Mouse (Mus musculus): ENCODE results near the gene Cyp27b1.
A peak's percentile ranks its signal among the peaks of the same experiment; 100 is the strongest.

The Cyp27b1 gene

DNA sequence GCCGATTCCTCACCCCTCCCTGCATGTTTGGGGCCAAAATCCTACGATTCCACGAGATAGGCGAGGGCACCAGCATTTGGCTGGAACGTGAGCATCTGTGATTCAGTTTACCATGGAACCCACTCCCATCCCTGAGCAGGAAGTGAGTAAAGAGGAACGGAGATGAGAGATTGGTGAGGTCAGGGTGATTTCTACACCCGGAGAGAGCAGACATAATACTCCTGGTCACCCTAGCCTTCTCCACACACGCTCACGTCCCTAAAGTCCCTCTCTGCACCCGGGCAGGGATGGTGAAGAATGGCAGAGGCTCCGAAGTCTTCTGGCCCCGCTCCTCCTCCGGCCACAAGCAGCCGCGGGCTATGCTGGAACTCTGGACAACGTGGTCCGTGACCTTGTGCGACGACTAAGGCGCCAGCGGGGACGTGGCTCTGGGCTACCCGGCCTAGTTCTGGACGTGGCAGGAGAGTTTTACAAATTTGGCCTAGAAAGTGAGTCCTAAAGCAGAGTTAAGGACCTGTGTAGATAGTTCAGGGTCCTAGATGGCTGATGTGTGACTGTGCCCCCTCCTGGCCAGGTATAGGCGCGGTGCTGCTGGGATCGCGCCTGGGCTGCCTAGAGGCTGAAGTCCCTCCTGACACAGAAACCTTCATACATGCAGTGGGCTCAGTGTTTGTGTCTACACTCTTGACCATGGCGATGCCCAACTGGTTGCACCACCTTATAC, 1.5 kb downstream of the Cyp27b1 start:
- DNase-seq (ENCODE audit: inconsistent age in 2 of 2, low spot score in 1 of 2) = peak in 1 of 2 experiments; percentile 55

DNA sequence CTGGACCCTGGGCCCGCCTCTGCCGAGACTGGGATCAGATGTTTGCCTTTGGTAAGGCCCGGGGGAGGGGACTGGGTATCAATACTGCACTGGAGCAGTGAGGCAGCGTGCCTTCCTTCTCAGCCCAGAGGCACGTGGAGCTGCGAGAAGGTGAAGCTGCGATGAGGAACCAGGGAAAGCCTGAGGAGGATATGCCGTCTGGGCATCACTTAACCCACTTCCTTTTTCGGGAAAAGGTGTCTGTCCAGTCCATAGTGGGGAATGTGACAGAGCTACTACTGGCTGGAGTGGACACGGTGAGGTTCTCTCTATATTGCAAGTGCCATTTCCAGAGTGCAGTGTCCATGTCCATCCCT, 2.0 kb downstream of the Cyp27b1 start:
- DNase-seq (ENCODE audit: inconsistent age in 2 of 2, low spot score in 1 of 2) = no peak

DNA sequence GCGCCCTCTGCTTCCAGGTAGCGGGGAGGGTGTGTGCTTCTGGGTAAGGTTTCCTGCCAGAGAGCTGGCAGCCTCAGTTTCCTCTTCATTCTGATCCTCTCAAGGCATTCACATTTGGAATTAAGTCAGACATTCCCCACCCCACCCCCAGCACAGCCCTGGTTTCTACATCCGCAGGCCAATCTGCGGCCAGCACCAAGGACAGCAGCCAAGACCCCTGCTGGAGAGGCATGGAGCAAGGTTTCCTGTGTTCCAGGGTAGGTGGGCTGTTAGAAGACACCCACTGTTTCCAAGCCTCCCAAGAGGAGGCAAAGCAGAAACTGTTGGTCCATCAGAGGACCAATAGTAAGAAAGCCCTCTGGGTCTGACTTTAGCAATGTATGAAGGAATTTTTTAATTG, 6.6 kb downstream of the Cyp27b1 start:
- DNase-seq (ENCODE audit: inconsistent age in 2 of 2, low spot score in 1 of 2) = no peak

GRCm38 (mm10) chr10:127055406-127055805, 7.4 kb downstream of the Cyp27b1 start:
- no peak for DNase-seq (ENCODE audit: inconsistent age in 2 of 2, low spot score in 1 of 2)

- no peak for DNase-seq (ENCODE audit: inconsistent age in 2 of 2, low spot score in 1 of 2)
These were observed 8.4 kb downstream of the Cyp27b1 start for GRCm38 (mm10) chr10:127056490-127056889.

GRCm38 (mm10) chr10:127058161-127058560, 10.1 kb downstream of the Cyp27b1 start:
- peak; percentile 82 to 92 for DNase-seq (ENCODE audit: inconsistent age in 2 of 2, low spot score in 1 of 2)

- DNase-seq (ENCODE audit: inconsistent age in 2 of 2, low spot score in 1 of 2) = peak in 1 of 2 experiments; percentile 62
These were observed 10.7 kb downstream of the Cyp27b1 start for GRCm38 (mm10) chr10:127058708-127059107.

GRCm38 (mm10) chr10:127059174-127059967, 11.3 kb downstream of the Cyp27b1 start:
- peak in 1 of 2 experiments; percentile 55 for DNase-seq (ENCODE audit: inconsistent age in 2 of 2, low spot score in 1 of 2)

GRCm38 (mm10) chr10:127059968-127060916, 12.2 kb downstream of the Cyp27b1 start, which contains the start of gene March9:
March9 (minus strand) TSS chr10:127060184.
- peak; percentile 87 to 89 for DNase-seq (ENCODE audit: inconsistent age in 2 of 2, low spot score in 1 of 2)

DNA sequence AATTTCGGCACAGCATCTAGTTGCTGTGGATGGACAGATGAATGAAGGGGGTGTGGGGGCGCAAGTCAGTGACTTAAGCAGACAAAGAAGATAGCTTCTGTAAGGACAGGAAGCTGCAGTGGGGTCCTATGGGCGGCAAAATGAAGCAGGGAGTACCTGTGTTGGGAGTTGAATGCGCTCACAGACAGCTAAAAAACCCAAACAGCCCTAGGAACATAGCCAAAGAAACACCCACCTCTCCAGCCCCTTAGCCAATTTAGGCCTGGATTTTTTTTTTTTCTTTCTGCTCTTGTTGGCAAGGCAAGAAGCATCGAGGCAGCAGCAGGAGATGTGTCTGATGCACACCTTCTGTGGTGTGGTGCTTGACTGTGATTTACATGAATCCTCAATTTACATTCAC, 13.0 kb downstream of the Cyp27b1 start:
- DNase-seq (ENCODE audit: inconsistent age in 2 of 2, low spot score in 1 of 2) = no peak

DNA sequence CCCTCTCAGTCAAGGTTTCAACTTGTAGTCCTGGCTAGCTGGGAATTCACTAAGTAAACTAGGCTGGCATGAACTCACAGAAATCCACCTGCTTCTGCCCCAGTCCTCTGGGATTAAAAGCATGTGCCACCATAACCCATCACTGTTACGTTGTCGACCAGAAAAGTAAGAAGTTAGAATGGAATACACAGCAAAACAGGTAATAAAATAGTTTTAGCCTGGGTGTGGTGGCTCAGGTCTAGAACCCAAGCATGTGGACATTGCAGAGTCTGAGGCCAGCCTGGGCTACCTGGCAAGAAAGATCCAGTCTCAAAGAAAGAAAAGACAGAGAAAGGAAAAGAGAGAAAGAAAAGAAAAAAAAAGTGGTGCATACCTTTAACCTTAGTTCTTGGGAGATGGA, 13.5 kb downstream of the Cyp27b1 start:
- no peak for DNase-seq (ENCODE audit: inconsistent age in 2 of 2, low spot score in 1 of 2)

GRCm38 (mm10) chr10:127062101-127062500, 14.1 kb downstream of the Cyp27b1 start:
- DNase-seq (ENCODE audit: inconsistent age in 2 of 2, low spot score in 1 of 2) = peak in 1 of 2 experiments; percentile 44

- peak in 1 of 2 experiments; percentile 72 for DNase-seq (ENCODE audit: inconsistent age in 2 of 2, low spot score in 1 of 2)
These were observed 14.5 kb downstream of the Cyp27b1 start for GRCm38 (mm10) chr10:127062503-127062902.

DNA sequence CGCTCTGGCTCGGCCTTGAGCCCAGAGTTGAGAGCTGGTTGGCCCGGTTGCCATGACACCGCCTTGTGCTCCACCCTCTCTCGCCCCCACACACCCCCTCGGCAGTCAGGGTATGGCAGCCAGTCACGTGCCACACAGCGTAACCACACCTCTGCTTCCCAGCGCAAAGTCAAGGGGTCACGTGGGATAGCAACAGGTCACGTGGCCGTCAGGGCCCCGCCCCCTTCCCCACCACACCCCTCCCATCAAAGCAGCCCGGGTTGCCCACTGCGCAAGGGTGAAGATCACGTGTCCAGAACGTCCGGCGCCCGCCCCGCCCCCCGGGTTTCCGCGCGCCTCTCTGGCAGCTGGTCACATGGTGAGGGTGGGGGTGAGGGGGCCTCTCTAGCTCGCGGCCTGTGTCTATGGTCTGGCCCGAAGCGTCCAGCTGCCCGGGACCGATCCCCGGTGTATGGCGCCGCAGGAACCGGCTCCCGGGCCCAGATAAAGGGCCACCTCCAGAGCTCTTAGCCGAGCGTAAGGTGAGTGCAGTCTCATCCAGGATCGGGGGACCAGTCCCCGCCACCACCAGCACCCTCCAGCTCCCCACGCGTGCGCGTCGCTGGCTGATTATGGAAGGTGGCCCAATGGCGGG, 15.3 kb downstream of the Cyp27b1 start, which contains the start of gene Cdk4:
Gene Cdk4, plus strand, starts transcription at position 296 of the 634 bp plus-strand sequence.
- peak; percentile 100 for DNase-seq (ENCODE audit: inconsistent age in 2 of 2, low spot score in 1 of 2)

DNA sequence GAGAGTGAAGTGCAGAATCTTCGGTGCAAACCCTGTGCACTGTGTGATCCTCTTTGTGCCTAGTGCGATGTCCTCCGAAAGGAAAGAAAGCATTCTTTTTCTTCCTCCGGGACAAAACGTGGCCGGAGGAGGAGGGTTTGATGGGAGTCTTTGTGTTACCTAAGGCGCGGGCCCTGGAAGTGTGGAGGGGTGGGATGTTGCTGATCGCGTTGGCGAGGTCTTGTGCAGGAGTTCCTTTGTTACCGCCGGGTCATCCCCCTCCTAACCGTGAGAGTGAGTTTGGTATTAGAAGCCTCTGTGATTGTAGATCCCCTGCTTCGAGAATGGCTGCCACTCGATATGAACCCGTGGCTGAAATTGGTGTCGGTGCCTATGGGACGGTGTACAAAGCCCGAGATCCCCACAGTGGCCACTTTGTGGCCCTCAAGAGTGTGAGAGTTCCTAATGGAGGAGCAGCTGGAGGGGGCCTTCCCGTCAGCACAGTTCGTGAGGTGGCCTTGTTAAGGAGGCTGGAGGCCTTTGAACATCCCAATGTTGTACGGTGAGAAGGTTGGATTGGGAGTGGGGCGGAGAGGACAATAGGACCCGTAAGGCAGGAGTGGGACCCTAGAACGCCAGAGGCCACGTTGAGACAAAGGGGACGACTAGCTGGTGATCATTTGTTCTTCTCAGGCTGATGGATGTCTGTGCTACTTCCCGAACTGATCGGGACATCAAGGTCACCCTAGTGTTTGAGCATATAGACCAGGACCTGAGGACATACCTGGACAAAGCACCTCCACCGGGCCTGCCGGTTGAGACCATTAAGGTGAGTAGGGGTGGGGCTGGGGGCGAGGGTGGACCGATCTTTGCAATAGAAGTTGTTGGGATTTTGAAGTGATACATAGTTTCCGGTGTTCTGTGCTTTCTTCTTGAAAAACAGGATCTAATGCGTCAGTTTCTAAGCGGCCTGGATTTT, 16.1 kb downstream of the Cyp27b1 start:
- no peak for DNase-seq (ENCODE audit: inconsistent age in 2 of 2, low spot score in 1 of 2)

GRCm38 (mm10) chr10:127065981-127066380, 17.9 kb downstream of the Cyp27b1 start:
- no peak for DNase-seq (ENCODE audit: inconsistent age in 2 of 2, low spot score in 1 of 2)

DNA sequence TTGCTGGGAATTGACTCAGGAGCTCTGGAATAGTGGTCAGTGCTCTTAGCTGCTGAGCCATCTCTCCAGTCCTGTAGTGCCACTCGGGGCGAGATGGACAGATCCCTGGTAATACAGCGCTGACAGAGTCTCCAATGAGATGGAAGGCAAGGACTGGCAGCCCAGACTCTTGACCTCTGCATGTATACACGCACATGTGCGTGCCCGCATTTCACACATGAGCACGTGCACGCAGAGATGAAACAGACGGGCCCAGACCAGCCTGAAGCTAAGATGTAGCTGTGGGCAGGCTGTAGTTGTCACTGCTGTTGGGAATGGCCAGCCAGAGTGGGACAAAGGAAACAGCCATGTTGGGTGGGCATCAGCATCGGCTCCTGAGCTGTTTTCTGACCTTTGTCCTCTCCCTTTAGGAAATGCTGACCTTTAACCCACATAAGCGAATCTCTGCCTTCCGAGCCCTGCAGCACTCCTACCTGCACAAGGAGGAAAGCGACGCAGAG, 18.5 kb downstream of the Cyp27b1 start:
- peak in 1 of 2 experiments; percentile 42 for DNase-seq (ENCODE audit: inconsistent age in 2 of 2, low spot score in 1 of 2)

- peak in 1 of 2 experiments; percentile 36 for DNase-seq (ENCODE audit: inconsistent age in 2 of 2, low spot score in 1 of 2)
These were observed 20.4 kb downstream of the Cyp27b1 start for GRCm38 (mm10) chr10:127068360-127069038.
